Mouse (Mus musculus) CH12.LX (cell line): ENCODE data around the gene Il1rl2.

Experiments used
- BHLHE40 ChIP-seq: IDR thresholded peaks from 2 replicates; pipeline ENCODE4 v1.6.1; 2011; ENCODE audit warnings: mild to moderate bottlenecking, low read depth, low read length, improper control_type of control experiment
- CHD1 ChIP-seq: IDR thresholded peaks from 2 replicates; pipeline ENCODE4 v1.6.1; 2012; ENCODE audit warnings: low read depth, low read length, improper control_type of control experiment, inconsistent platforms
- CTCF ChIP-seq, 2 experiments: IDR thresholded peaks in 1 of 2; conservative IDR thresholded peaks in 1 of 2; 2 replicates each; pipeline ENCODE4 v1.5.1; 2011 to 2012; ENCODE audit warnings: low read depth in 2 of 2, low read length in 2 of 2, improper control_type of control experiment in 1 of 2, inconsistent platforms in 1 of 2, mild to moderate bottlenecking in 1 of 2, moderate library complexity in 1 of 2
- E2F4 ChIP-seq: IDR thresholded peaks from 2 replicates; pipeline ENCODE4 v1.6.1; 2011; ENCODE audit warnings: low read depth, low read length, improper control_type of control experiment; ENCODE audit not compliant: insufficient replicate concordance
- ETS1 ChIP-seq: conservative IDR thresholded peaks from 2 replicates; pipeline ENCODE4 v1.6.1; 2012; ENCODE audit warnings: low read depth, mild to moderate bottlenecking, inconsistent platforms, low read length, improper control_type of control experiment, moderate library complexity
- POLR2AphosphoS2 ChIP-seq: IDR thresholded peaks from 2 replicates; pipeline ENCODE4 v1.6.1; 2011; ENCODE audit warnings: low read depth, low read length, improper control_type of control experiment
- SMC3 ChIP-seq: IDR thresholded peaks from 2 replicates; pipeline ENCODE4 v1.6.1; 2011; ENCODE audit warnings: low read depth, low read length, improper control_type of control experiment
- USF1 ChIP-seq: IDR thresholded peaks from 2 replicates; pipeline ENCODE4 v1.6.1; 2014; ENCODE audit warnings: low read depth, mild to moderate bottlenecking, inconsistent platforms, low read length, improper control_type of control experiment
- USF2 ChIP-seq: conservative IDR thresholded peaks from 2 replicates; pipeline ENCODE4 v1.6.1; 2011; ENCODE audit warnings: low read depth, low read length, improper control_type of control experiment

- TF ChIP-seq CHD1 (no peak), ETS1 (no peak), CTCF (conservative IDR thresholded peaks at IDR 0.05 in 1 of 2, IDR thresholded peaks at IDR 0.05 in 1 of 2; ENCODE audit: low read depth in 2 of 2, low read length in 2 of 2) (no peak), USF1 (no peak), USF2 (no peak), POLR2AphosphoS2 (no peak), SMC3 (no peak), BHLHE40 (no peak), E2F4 (no peak)
Observed at GRCm38 (mm10) chr1:40322543-40322942, 1.9 kb upstream of the Il1rl2 start.
